Mouse (Mus musculus) bone marrow, adult 2 months (tissue): ENCODE data around the gene Chchd6. TPM values are rescaled to one million over a fixed set of nuclear protein-coding genes. Genes with fewer than 3 reads are reported as not detected.

ENCODE experiments used
- H3K27ac ChIP-seq: fragments of 200-500 bp; 2 replicates; pipeline ENCODE4 v1.5.1; 2012; ENCODE audit warnings: low read depth, mild to moderate bottlenecking, control low read depth, inconsistent platforms, low read length; ENCODE audit not compliant: control insufficient read depth, poor library complexity, insufficient read depth
- H3K4me1 ChIP-seq: fragments of 200-500 bp; 2 replicates; pipeline ENCODE4 v1.6.1; 2011; ENCODE audit warnings: low read length; ENCODE audit not compliant: control insufficient read depth, insufficient read depth
- H3K4me3 ChIP-seq: fragments of 200-500 bp; replicated peaks from 2 replicates; pipeline ENCODE3; 2011; ENCODE audit warnings: mild to moderate bottlenecking, low read depth, low read length, control low read depth; ENCODE audit not compliant: control insufficient read depth
- CTCF ChIP-seq: fragments of 200-500 bp; IDR thresholded peaks from 2 replicates; pipeline ENCODE4 v1.5.1; 2011; ENCODE audit warnings: low read length, control low read depth; ENCODE audit not compliant: control insufficient read depth, insufficient read depth
- POLR2A ChIP-seq: fragments of 200-500 bp; IDR thresholded peaks from 2 replicates; pipeline ENCODE4 v1.6.1; 2011; ENCODE audit warnings: low read depth, mild to moderate bottlenecking, control low read depth, low read length, borderline replicate concordance; ENCODE audit not compliant: control insufficient read depth
- WGBS: fragments of 180-500 bp; shearing (Covaris S2); methylation state at CpG from one replicate; pipeline ENCODE4 v1.1.7; 2018; 5-methylcytosine and 5-hydroxymethylcytosine counted together
- polyA plus RNA-seq: library from polyadenylated mRNA; stranded (reverse); fragments of >200 nt; gene quantifications from 2 replicates; pipeline ENCODE4 v1.2.4, GENCODE M21; 2011; ENCODE audit warnings: low replicate concordance; ENCODE audit not compliant: missing spikeins, insufficient read depth, insufficient read length

The Chchd6 gene
- polyA plus RNA-seq, 1 experiment, result 7.3 TPM

- no peak overlapping the region for H3K27ac ChIP-seq
Observed at GRCm38 (mm10) chr6:89553012-89553704, 42.3 kb downstream of the Chchd6 start.

GRCm38 (mm10) chr6:89552321-89553011 is 43.0 kb downstream of the Chchd6 start:
- Histone ChIP-seq H3K4me3 (no peak overlapping the region), H3K27ac (no peak overlapping the region), H3K4me1 (no peaks in the 10 kb centered on the region)
- WGBS, result 80% methylated on average over 6 of the region's 6 CpGs
- TF ChIP-seq CTCF, result no peak
- no peak for TF ChIP-seq POLR2A

More at GRCm38 (mm10) chr6:89553012-89553704, 42.3 kb downstream of the Chchd6 start:
- Histone ChIP-seq H3K4me3 (no peak overlapping the region), H3K4me1 (no peaks in the 10 kb centered on the region)
- no peak for TF ChIP-seq POLR2A
- TF ChIP-seq CTCF, result peak; percentile 79
- WGBS, result 13% methylated on average over 4 of the region's 4 CpGs

GRCm38 (mm10) chr6:89549157-89549556 is 46.3 kb downstream of the Chchd6 start:
- Histone ChIP-seq H3K4me3 (no peak overlapping the region), H3K27ac (no peak overlapping the region), H3K4me1 (no peaks in the 10 kb centered on the region)
- 69% methylated on average over 3 of the region's 3 CpGs for WGBS
- TF ChIP-seq POLR2A (no peak), CTCF (no peak)

DNA sequence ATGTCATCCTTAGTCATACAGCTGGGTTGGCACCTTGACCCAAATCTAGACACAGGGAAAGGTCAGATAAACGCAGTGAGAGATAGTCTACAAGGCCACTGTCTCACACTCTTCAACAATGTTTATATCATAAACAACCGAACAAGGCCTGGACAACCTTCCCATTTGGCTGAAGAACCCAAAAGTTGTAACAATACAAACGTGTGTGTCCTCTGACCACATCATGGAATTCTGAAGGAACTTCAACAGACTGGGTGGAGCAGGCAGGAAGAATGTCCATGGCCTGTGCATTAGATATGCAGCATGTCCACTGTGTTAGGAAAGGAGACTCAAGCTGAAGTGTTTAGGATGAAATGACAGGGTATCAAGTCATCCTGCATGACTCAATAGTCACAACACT is 47.5 kb downstream of the Chchd6 start:
- TF ChIP-seq POLR2A (no peak), CTCF (no peak)
- H3K4me1 ChIP-seq, result no peaks in the 10 kb centered on the region
- no peak overlapping the region for H3K4me3 ChIP-seq
- no peak overlapping the region for H3K27ac ChIP-seq
- WGBS, result 76% methylated on average over 3 of the region's 3 CpGs

GRCm38 (mm10) chr6:89538102-89538751 is 57.2 kb downstream of the Chchd6 start:
- H3K4me3 ChIP-seq, result no peak overlapping the region
- 49% methylated on average over 1 of the region's 1 CpGs for WGBS
- no peak for TF ChIP-seq CTCF
- no peak for TF ChIP-seq POLR2A

GRCm38 (mm10) chr6:89535626-89536225 is 59.7 kb downstream of the Chchd6 start:
- Histone ChIP-seq H3K4me3 (no peak overlapping the region), H3K27ac (no peak overlapping the region), H3K4me1 (no peaks in the 10 kb centered on the region)
- WGBS, result 53% methylated on average over 1 of the region's 1 CpGs
- no peak for TF ChIP-seq CTCF
- TF ChIP-seq POLR2A, result no peak

More at GRCm38 (mm10) chr6:89538102-89538751, 57.2 kb downstream of the Chchd6 start:
- Histone ChIP-seq H3K4me1 (no peaks in the 10 kb centered on the region), H3K27ac (no peak overlapping the region)

GRCm38 (mm10) chr6:89524766-89525165 is 70.7 kb downstream of the Chchd6 start:
- TF ChIP-seq POLR2A (no peak), CTCF (no peak)
- Histone ChIP-seq H3K4me1 (no peaks in the 10 kb centered on the region), H3K4me3 (no peak overlapping the region), H3K27ac (no peak overlapping the region)
- WGBS, result 86% methylated on average over 2 of the region's 2 CpGs

GRCm38 (mm10) chr6:89510154-89510553 is 85.3 kb downstream of the Chchd6 start:
- TF ChIP-seq CTCF (no peak), POLR2A (no peak)
- H3K27ac ChIP-seq, result no peak overlapping the region
- no peaks in the 10 kb centered on the region for H3K4me1 ChIP-seq
- no peak overlapping the region for H3K4me3 ChIP-seq
